Mouse (Mus musculus) brain, adult 2 months (tissue): ENCODE data around the gene Cox19.

Source experiments
- DNase-seq: peaks from one replicate; pipeline ENCODE4 v3.0.0; 2011; ENCODE audit warnings: low read depth, low spot score

Cox19 gene

GRCm38 (mm10) chr5:139330766-139331165 lies 20.5 kb downstream of the Cox19 start:
- DNase-seq, result peak; percentile 68

DNA sequence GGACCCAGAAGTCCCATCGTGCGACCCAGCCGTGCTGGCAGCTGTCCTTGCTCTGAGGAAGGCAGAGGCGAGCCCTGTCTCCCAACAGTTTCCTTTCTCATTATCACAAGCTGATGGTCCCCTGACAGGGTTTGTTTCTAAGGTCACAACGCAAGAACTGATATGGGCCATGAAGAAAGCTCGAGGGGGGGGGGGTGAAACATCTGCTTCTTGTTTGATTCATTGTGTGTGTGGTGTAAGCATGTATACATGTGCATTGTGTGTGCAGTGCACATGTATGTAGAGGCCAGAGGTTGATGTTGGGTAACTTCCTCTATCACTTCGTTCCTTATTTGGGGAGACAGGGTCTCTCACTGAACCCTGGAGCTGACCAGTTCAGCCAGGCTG lies 23.6 kb downstream of the Cox19 start:
- no peak for DNase-seq

DNA sequence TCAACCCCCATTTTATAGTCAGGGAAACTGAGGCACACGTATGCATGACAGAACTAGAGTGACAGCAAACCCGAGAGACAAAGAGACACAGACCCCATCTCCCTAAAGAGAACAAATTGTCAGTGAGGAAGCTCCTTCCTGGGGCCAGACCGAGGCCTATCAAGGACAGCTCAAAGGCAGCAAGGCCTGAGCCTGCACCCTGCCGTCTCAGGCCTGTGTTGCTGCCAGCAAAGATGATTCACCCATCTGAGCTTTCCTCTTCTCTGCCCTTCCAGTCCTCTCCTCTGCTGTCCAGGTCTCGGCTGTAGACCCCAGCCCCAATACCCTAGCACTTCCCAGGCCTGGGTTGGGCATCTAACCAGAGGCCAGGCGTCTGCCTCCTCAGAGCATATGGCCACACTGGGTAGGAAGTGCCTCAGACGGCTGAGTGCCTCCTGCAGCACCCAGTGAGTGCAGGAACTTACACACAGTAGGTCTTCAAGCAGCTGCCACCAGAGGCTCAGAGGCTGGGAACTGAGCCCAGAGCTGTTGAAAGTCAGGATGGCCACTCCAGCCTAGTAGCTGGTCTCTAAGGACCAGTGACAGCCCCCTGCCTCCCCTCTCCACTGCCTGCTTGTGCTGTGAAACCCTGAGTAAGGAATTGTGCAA lies 24.1 kb downstream of the Cox19 start:
- DNase-seq, result no peak

- peak; percentile 80 for DNase-seq
Measured at GRCm38 (mm10) chr5:139326111-139326696, 25.0 kb downstream of the Cox19 start.

GRCm38 (mm10) chr5:139325395-139325966 lies 25.7 kb downstream of the Cox19 start, which contains the start of gene Adap1:
Gene Adap1, minus strand, starts transcription at chr5:139325622.
- peak; percentile 77 for DNase-seq

DNA sequence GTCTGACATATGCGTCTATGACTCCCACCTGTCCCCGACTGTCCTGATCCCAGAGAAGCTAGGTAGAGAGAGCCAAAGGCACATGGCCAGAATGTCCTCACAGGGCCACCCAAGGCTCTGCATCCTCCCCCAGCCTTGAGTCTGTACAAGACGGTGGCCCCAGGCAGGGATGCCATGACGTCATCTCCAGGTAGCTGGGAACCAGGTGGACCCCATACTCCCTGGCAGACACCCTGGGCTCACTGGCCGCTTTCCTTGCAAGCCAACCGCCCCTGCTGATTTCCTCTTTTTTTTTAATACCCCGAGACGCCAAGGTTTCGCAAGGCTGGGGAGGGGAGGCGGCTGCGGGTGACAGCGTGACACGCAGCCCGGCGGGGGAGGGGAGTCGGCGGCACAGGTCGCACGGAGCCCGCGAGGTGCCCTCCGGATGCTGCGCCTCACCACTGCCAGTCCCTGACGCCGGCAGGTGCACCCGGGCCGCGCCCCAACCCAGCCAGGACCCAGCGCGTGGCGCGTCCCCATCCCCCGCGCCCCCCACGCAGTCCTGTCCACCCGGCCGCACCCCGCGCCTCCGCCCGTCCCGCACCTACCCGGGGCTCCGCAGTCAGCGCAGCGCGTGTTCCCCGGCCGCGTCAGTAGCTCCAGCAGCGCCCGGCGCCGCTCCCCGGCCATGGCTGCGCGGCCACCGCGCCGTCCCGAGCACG lies 26.4 kb downstream of the Cox19 start:
- peak; percentile 88 for DNase-seq

DNA sequence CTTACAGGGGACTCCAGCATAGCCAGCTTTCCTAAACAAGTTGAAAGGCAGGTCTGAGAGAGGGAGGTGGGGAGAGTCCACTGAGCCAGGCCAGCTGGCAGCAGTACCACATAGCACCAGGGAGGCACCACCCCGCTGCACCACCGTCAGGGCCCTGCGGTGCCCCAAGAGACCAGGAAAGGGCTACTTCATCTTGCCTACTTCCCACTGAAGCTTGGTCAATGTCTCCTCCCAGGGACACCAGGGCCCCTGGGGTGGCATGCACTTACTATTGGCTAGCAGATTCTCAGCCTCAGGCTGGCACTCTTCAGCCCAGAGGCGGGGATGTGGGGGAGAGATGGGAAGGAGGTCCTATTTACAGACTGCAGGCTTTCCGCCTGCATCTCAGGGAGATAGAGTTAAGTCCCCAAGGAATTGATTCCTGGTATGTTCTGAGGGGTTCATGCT lies 27.1 kb downstream of the Cox19 start:
- peak; percentile 81 for DNase-seq

GRCm38 (mm10) chr5:139323260-139323924 lies 27.8 kb downstream of the Cox19 start:
- peak; percentile 80 for DNase-seq

DNA sequence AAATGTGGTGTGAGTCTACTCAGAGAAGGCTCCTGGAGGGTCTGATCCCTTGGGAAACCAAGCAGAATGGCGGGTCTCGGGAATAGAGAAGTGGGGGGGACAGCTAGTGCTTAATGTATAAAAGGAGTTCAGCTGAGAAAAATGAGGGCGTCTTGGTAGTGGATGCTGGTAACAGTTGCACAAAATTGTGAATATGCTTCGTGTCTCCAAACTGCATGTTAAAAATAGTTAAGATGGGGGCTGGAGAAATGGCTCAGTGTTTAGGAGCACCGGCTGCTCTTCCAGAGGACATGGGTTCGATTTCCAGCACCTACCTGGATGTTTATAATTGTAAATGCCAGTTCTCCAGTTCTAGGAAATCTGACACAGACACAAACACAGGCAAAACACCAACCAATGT lies 29.9 kb downstream of the Cox19 start:
- peak; percentile 76 for DNase-seq

DNA sequence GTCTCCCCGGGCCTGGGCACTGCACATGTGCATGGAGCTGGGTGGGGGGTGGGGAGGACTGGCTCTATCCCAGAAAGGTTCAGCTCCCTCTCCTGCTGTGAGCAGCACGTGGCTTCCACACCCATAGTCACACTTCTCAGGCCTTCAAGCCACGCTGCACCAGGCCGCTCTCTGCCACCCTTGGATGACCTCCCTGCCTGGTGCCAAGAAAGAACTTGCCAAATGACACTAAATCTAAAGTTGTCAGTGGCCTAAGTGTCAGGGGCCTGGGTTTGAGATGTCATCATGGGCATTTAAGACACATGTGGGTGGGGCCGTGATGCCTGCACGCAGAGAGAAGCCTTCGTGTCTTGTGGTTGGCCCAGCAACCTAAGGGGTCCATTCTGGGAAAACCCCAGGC lies 30.8 kb downstream of the Cox19 start:
- DNase-seq, result no peak

- DNase-seq, result peak; percentile 78
Measured at GRCm38 (mm10) chr5:139317751-139318504, 33.3 kb downstream of the Cox19 start.

- no peak for DNase-seq
Measured at GRCm38 (mm10) chr5:139316982-139317675, 34.1 kb downstream of the Cox19 start.

GRCm38 (mm10) chr5:139314941-139315642 lies 36.1 kb downstream of the Cox19 start:
- DNase-seq, result no peak

GRCm38 (mm10) chr5:139313536-139313935 lies 37.7 kb downstream of the Cox19 start:
- DNase-seq, result no peak

DNA sequence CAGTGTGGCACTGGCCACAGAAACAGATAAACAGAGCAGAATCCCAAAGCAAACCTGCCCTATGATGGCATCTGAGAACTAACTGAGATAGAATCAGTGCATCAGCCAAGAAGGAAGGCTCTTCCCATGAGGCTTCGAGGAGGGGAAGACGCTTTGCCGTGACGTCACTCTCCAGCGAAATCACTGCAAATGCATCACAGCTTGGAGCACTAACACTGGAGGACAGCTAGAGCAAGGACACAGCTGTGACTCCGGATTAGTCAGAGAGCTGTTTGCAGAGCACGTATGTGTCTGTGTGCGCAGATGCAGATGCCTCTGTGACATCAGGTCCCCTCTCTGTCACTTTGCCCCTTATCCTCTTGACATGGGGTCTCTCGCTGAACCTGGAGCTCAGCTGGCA lies 39.4 kb downstream of the Cox19 start:
- peak; percentile 71 for DNase-seq

DNA sequence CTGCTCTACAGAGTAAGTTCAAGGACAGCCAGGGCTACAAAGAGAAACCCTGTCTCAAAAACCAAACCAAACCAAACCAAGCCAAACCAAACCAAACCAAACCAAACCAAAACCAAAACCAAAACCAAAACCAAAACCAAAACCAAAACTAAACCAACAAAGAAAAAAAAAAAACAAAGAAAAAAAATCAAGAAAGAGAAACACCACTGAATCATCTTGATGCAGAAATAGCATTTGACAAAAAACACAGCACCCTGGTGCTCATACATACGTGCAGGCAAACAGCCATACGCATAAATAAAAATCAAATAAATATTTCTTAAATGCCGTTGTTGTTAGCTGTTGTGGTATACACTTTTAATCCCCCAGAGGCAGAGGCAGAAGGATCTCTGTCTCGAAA lies 40.7 kb downstream of the Cox19 start:
- no peak for DNase-seq

DNA sequence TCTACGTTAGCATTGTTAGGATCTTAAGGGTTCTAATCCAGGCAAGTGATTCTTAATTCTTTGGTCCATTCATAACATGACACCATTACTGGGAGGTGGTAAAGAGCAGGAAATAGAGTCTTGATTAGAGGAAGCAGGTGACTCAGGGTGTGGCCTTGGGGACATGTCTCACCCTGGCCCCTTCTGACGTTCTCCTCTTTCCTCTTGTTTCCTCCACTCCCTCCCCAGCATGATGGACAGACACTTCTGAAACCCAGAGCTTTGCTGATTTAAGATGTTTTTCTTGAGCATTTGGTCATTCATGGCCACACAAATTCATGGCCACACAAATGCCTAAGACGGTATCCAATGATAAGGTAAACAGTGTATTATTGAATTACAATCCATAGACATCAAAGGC lies 41.3 kb downstream of the Cox19 start:
- DNase-seq, result no peak

- DNase-seq, result no peak
Measured at GRCm38 (mm10) chr5:139303646-139304061, 47.6 kb downstream of the Cox19 start.

DNA sequence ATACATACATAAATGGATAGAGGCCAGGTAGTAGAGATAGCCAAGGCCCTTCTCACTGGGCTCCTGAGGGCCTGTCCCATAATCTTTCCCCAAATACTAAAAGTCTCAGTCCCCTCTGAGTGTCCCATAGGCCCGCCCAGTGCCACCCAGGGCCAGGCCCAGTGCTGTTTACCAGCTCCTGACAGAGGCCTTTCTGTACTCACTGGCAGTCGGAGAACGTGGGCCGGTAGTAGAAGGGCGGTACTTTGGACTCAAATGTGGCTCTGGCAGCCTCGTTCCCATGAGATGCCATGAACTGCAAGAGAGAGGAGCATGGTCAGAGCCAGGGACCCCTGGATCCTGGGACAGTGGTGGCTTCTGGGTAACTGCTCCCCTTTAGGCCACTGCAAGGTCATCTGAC lies 49.1 kb downstream of the Cox19 start:
- peak; percentile 91 for DNase-seq

- no peak for DNase-seq
Measured at GRCm38 (mm10) chr5:139297745-139298144, 53.5 kb downstream of the Cox19 start.
